Mouse (Mus musculus): ENCODE measurements around the gene Kcnd3.

- no peak for TF ChIP-seq POLR2A (IDR thresholded peaks at IDR 0.05; ENCODE audit: extremely low read depth, insufficient read depth, low read length)
- no peak for TF ChIP-seq CTCF (IDR thresholded peaks at IDR 0.05; ENCODE audit: extremely low read depth, insufficient read depth, low read length)
Observed at GRCm38 (mm10) chr3:105436383-105436782, 15.7 kb upstream of the Kcnd3 start.
